Mouse (Mus musculus) heart, embryonic 16.5 days (tissue): ENCODE results near the gene Trim54. TPM values are rescaled to one million over a fixed set of nuclear protein-coding genes. Genes with fewer than 3 reads are reported as not detected.
A peak's percentile ranks its signal among the peaks of the same experiment; 100 is the strongest.

ENCODE experiments used
- ATAC-seq: fragments of 200-750 bp; cut with Nextera tagmentation; replicated peaks from 2 replicates; pipeline ENCODE4 v1.8.0; 2017; ENCODE audit warnings: moderate number of reproducible peaks; ENCODE audit not compliant: insufficient read depth, low FRiP score; ENCODE audit errors: extremely low read depth
- H3K27ac ChIP-seq: fragments of 300-500 bp; sonication (generic); 2 replicates; pipeline ENCODE4 v1.5.1; 2014; ENCODE audit warnings: mild to moderate bottlenecking, low read length, control low read depth, moderate library complexity
- H3K27me3 ChIP-seq: fragments of 300-500 bp; sonication (generic); 2 replicates; pipeline ENCODE4 v1.6.1; 2014; ENCODE audit warnings: low read length, mixed read lengths; ENCODE audit not compliant: control insufficient read depth, insufficient read depth
- H3K36me3 ChIP-seq: fragments of 300-500 bp; sonication (generic); 2 replicates; pipeline ENCODE4 v1.6.1; 2014; ENCODE audit not compliant: control insufficient read depth, insufficient read depth
- H3K4me1 ChIP-seq: fragments of 300-500 bp; sonication (generic); 2 replicates; pipeline ENCODE4 v1.6.1; 2014; ENCODE audit warnings: low read length, mixed read lengths; ENCODE audit not compliant: control insufficient read depth, insufficient read depth
- H3K4me2 ChIP-seq: fragments of 300-500 bp; sonication (generic); 2 replicates; pipeline ENCODE4 v1.6.1; 2014; ENCODE audit warnings: low read depth, mild to moderate bottlenecking, control low read depth, low read length
- H3K4me3 ChIP-seq: fragments of 300-500 bp; sonication (generic); 2 replicates; pipeline ENCODE4 v1.5.1; 2014; ENCODE audit warnings: mild to moderate bottlenecking, control low read depth, low read length
- H3K9ac ChIP-seq: fragments of 300-500 bp; sonication (generic); 2 replicates; pipeline ENCODE4 v1.6.1; 2014; ENCODE audit warnings: low read length, control low read depth
- H3K9me3 ChIP-seq: fragments of 300-500 bp; sonication (generic); replicated peaks from 2 replicates; pipeline ENCODE4 v1.6.1; 2016; ENCODE audit warnings: low read length; ENCODE audit not compliant: control insufficient read depth
- WGBS: fragments of 180-500 bp; shearing (Covaris S2); extraction: QIAGEN DNeasy Blood & Tissue Kit; methylation state at CpG from one replicate; pipeline ENCODE4 v1.1.7; 2014; 5-methylcytosine and 5-hydroxymethylcytosine counted together
- polyA plus RNA-seq: library from polyadenylated mRNA; unstranded; fragments of >200 nt; fragmentation: Nextera tagmentation; extraction: Ambion mirVana; gene quantifications from 2 replicates; pipeline ENCODE4 v1.2.1, GENCODE M21; 2015

The Trim54 gene
- polyA plus RNA-seq, 1 experiment from 2014 or later: 11.2 TPM

GRCm38 (mm10) chr5:31094799-31095691 lies 21.5 kb upstream of the Trim54 start:
- peak overlapping the region; percentile 77 for H3K4me2 ChIP-seq
- H3K27me3 ChIP-seq: peaks cover 84% of the 10 kb centered on the region
- H3K27ac ChIP-seq: no peak overlapping the region
- peak; percentile 61 for ATAC-seq
- WGBS: under 1% methylated on average over 59 of the region's 59 CpGs
- peaks cover 26% of the 10 kb centered on the region for H3K4me1 ChIP-seq
- no peaks in the 10 kb centered on the region; the same call in 1 of the 2 replicates for H3K9me3 ChIP-seq
- peak overlapping the region; percentile 54 for H3K4me3 ChIP-seq
- no peaks in the 10 kb centered on the region for H3K36me3 ChIP-seq
- H3K9ac ChIP-seq: peak overlapping the region; percentile 53

- no peak overlapping the region for H3K27ac ChIP-seq
- H3K9ac ChIP-seq: peak overlapping the region; percentile 53
- H3K9me3 ChIP-seq: no peaks in the 10 kb centered on the region; the same call in 1 of the 2 replicates
- peak overlapping the region; percentile 77 for H3K4me2 ChIP-seq
- no peaks in the 10 kb centered on the region for H3K36me3 ChIP-seq
- H3K4me3 ChIP-seq: peak overlapping the region; percentile 54
- ATAC-seq: no peak
- peaks cover 75% of the 10 kb centered on the region for H3K27me3 ChIP-seq
- peaks cover 26% of the 10 kb centered on the region for H3K4me1 ChIP-seq
- WGBS: 34% methylated on average over 11 of the region's 11 CpGs
Observed at GRCm38 (mm10) chr5:31095711-31096480, 20.6 kb upstream of the Trim54 start.

- ATAC-seq: no peak
- no peak within 1 kb of the TSS for H3K4me2 ChIP-seq
- 73% methylated on average over 9 of the region's 9 CpGs for WGBS
- no peaks in the 10 kb centered on the region for H3K36me3 ChIP-seq
- no peak within 1 kb of the TSS for H3K4me3 ChIP-seq
- no peaks in the 10 kb centered on the region for H3K4me1 ChIP-seq
- 0 out of 2 replicates have a peak, but pooled peaks cover 2% of the 10 kb centered on the region for H3K27me3 ChIP-seq
- no peak within 1 kb of the TSS for H3K27ac ChIP-seq
- H3K9ac ChIP-seq: no peak within 1 kb of the TSS
- H3K9me3 ChIP-seq: no peaks in the 10 kb centered on the region
Observed at GRCm38 (mm10) chr5:31105814-31106335, 10.6 kb upstream of the Trim54 start, which contains the start of gene Dnajc5g. Dnajc5g (plus strand) TSS chr5:31106285.

- Histone ChIP-seq H3K9ac (no peak within 1 kb of the TSS), H3K27ac (no peak within 1 kb of the TSS), H3K4me2 (no peak within 1 kb of the TSS), H3K9me3 (no peaks in the 10 kb centered on the region), H3K27me3 (0 out of 2 replicates have a peak, but pooled peaks cover 2% of the 10 kb centered on the region), H3K4me3 (no peak within 1 kb of the TSS), H3K4me1 (no peaks in the 10 kb centered on the region), H3K36me3 (no peaks in the 10 kb centered on the region)
- 86% methylated on average over 18 of the region's 18 CpGs for WGBS
- no peak for ATAC-seq
Observed at GRCm38 (mm10) chr5:31108000-31108490, 8.5 kb upstream of the Trim54 start, which contains the start of gene Slc30a3. Slc30a3 (minus strand) TSS chr5:31108237.

GRCm38 (mm10) chr5:31110781-31111180 lies 5.7 kb upstream of the Trim54 start:
- no peak for ATAC-seq
- Histone ChIP-seq H3K9ac (no peak overlapping the region), H3K4me1 (no peaks in the 10 kb centered on the region), H3K27me3 (no peaks in the 10 kb centered on the region), H3K9me3 (peaks cover 3% of the 10 kb centered on the region; the same call in 1 of the 2 replicates), H3K4me3 (no peak overlapping the region), H3K27ac (no peak overlapping the region), H3K36me3 (no peaks in the 10 kb centered on the region), H3K4me2 (no peak overlapping the region)
- 21% methylated on average over 7 of the region's 7 CpGs for WGBS

- WGBS: 18% methylated on average over 10 of the region's 10 CpGs
- peak overlapping the region; percentile 18; the same call in 1 of the 2 replicates for H3K9ac ChIP-seq
- peak overlapping the region; percentile 30 for H3K4me3 ChIP-seq
- peaks cover 2% of the 10 kb centered on the region; the same call in 1 of the 2 replicates for H3K4me1 ChIP-seq
- peaks cover 3% of the 10 kb centered on the region; the same call in 1 of the 2 replicates for H3K9me3 ChIP-seq
- no peaks in the 10 kb centered on the region for H3K36me3 ChIP-seq
- peak overlapping the region; percentile 55 for H3K4me2 ChIP-seq
- H3K27ac ChIP-seq: peak overlapping the region; percentile 48
- ATAC-seq: no peak
- H3K27me3 ChIP-seq: no peaks in the 10 kb centered on the region
Observed at GRCm38 (mm10) chr5:31116912-31117311, 400 bp downstream of the Trim54 start.

- Histone ChIP-seq H3K9ac (no peak overlapping the region), H3K4me3 (no peak overlapping the region), H3K9me3 (no peaks in the 10 kb centered on the region), H3K4me2 (no peak overlapping the region), H3K36me3 (no peaks in the 10 kb centered on the region), H3K4me1 (peaks cover 2% of the 10 kb centered on the region; the same call in 1 of the 2 replicates), H3K27ac (no peak overlapping the region), H3K27me3 (no peaks in the 10 kb centered on the region)
- 68% methylated on average over 8 of the region's 8 CpGs for WGBS
- no peak for ATAC-seq
Observed at GRCm38 (mm10) chr5:31121111-31121510, 4.6 kb downstream of the Trim54 start.

GRCm38 (mm10) chr5:31123481-31123880 lies 7.0 kb downstream of the Trim54 start:
- ATAC-seq: no peak
- Histone ChIP-seq H3K4me1 (no peaks in the 10 kb centered on the region), H3K36me3 (no peaks in the 10 kb centered on the region), H3K27ac (no peak overlapping the region), H3K9me3 (no peaks in the 10 kb centered on the region), H3K27me3 (no peaks in the 10 kb centered on the region), H3K9ac (no peak overlapping the region), H3K4me3 (no peak overlapping the region), H3K4me2 (no peak overlapping the region)
- 46% methylated on average over 2 of the region's 2 CpGs for WGBS
